Mouse (Mus musculus): ENCODE results near the gene Kcnab3.

- TF ChIP-seq CTCF (conservative IDR thresholded peaks at IDR 0.05; ENCODE audit: low read length) (no peak), NANOG (IDR thresholded peaks at IDR 0.05; ENCODE audit: borderline replicate concordance, low read length) (no peak), POU5F1 (IDR thresholded peaks at IDR 0.05; ENCODE audit: borderline replicate concordance, low read length) (no peak)
Observed at GRCm38 (mm10) chr11:69322010-69322409, 4.0 kb upstream of the Kcnab3 start.

Measured in E14TG2a.4 (cell line).